Mouse (Mus musculus): ENCODE data around the gene Cacna1c. TPM values are rescaled to one million over a fixed set of nuclear protein-coding genes. Genes with fewer than 3 reads are reported as not detected.
A peak's percentile ranks its signal among the peaks of the same experiment; 100 is the strongest.

Gene Cacna1c
- polyA plus RNA-seq, 1 experiment, result 19.1 TPM

GRCm38 (mm10) chr6:118646265-118647061 lies 549.8 kb downstream of the Cacna1c start:
- peak; percentile 89 for DNase-seq (ENCODE audit: low read depth)
- peak; percentile 87 for TF ChIP-seq CTCF (IDR thresholded peaks at IDR 0.05; ENCODE audit: borderline replicate concordance, extremely low read depth, insufficient read depth, insufficient read length)
- no peak for TF ChIP-seq POLR2A (IDR thresholded peaks at IDR 0.05; ENCODE audit: borderline replicate concordance, extremely low read depth, insufficient read depth, insufficient read length, poor library complexity, severe bottlenecking)

GRCm38 (mm10) chr6:118644866-118645265 lies 551.4 kb downstream of the Cacna1c start:
- TF ChIP-seq POLR2A (IDR thresholded peaks at IDR 0.05; ENCODE audit: borderline replicate concordance, extremely low read depth, insufficient read depth, insufficient read length, poor library complexity, severe bottlenecking), result no peak
- no peak for TF ChIP-seq CTCF (IDR thresholded peaks at IDR 0.05; ENCODE audit: borderline replicate concordance, extremely low read depth, insufficient read depth, insufficient read length)
- DNase-seq (ENCODE audit: low read depth), result peak; percentile 8

- TF ChIP-seq POLR2A (IDR thresholded peaks at IDR 0.05; ENCODE audit: borderline replicate concordance, extremely low read depth, insufficient read depth, insufficient read length, poor library complexity, severe bottlenecking) (no peak), CTCF (IDR thresholded peaks at IDR 0.05; ENCODE audit: borderline replicate concordance, extremely low read depth, insufficient read depth, insufficient read length) (no peak)
- no peak for DNase-seq (ENCODE audit: low read depth)
Measured at GRCm38 (mm10) chr6:118643541-118643940, 552.7 kb downstream of the Cacna1c start.

GRCm38 (mm10) chr6:118641671-118642325 lies 554.4 kb downstream of the Cacna1c start:
- DNase-seq (ENCODE audit: low read depth), result peak; percentile 5
- no peak for TF ChIP-seq POLR2A (IDR thresholded peaks at IDR 0.05; ENCODE audit: borderline replicate concordance, extremely low read depth, insufficient read depth, insufficient read length, poor library complexity, severe bottlenecking)

- TF ChIP-seq CTCF (IDR thresholded peaks at IDR 0.05; ENCODE audit: borderline replicate concordance, extremely low read depth, insufficient read depth, insufficient read length), result no peak
- no peak for DNase-seq (ENCODE audit: low read depth)
Measured at GRCm38 (mm10) chr6:118639816-118640215, 556.4 kb downstream of the Cacna1c start.

- no peak for DNase-seq (ENCODE audit: low read depth)
- TF ChIP-seq POLR2A (IDR thresholded peaks at IDR 0.05; ENCODE audit: borderline replicate concordance, extremely low read depth, insufficient read depth, insufficient read length, poor library complexity, severe bottlenecking), result no peak
- no peak for TF ChIP-seq CTCF (IDR thresholded peaks at IDR 0.05; ENCODE audit: borderline replicate concordance, extremely low read depth, insufficient read depth, insufficient read length)
Measured at GRCm38 (mm10) chr6:118638911-118639310, 557.3 kb downstream of the Cacna1c start.

- no peak for TF ChIP-seq CTCF (IDR thresholded peaks at IDR 0.05; ENCODE audit: borderline replicate concordance, extremely low read depth, insufficient read depth, insufficient read length)
- TF ChIP-seq POLR2A (IDR thresholded peaks at IDR 0.05; ENCODE audit: borderline replicate concordance, extremely low read depth, insufficient read depth, insufficient read length, poor library complexity, severe bottlenecking), result no peak
- DNase-seq (ENCODE audit: low read depth), result no peak
Measured at GRCm38 (mm10) chr6:118632491-118632890, 563.7 kb downstream of the Cacna1c start.

- TF ChIP-seq CTCF (IDR thresholded peaks at IDR 0.05; ENCODE audit: borderline replicate concordance, extremely low read depth, insufficient read depth, insufficient read length), result no peak
- no peak for TF ChIP-seq POLR2A (IDR thresholded peaks at IDR 0.05; ENCODE audit: borderline replicate concordance, extremely low read depth, insufficient read depth, insufficient read length, poor library complexity, severe bottlenecking)
- DNase-seq (ENCODE audit: low read depth), result no peak
Measured at GRCm38 (mm10) chr6:118630006-118630405, 566.2 kb downstream of the Cacna1c start.

GRCm38 (mm10) chr6:118626246-118626645 lies 570.0 kb downstream of the Cacna1c start:
- peak; percentile 64 for DNase-seq (ENCODE audit: low read depth)
- no peak for TF ChIP-seq POLR2A (IDR thresholded peaks at IDR 0.05; ENCODE audit: borderline replicate concordance, extremely low read depth, insufficient read depth, insufficient read length, poor library complexity, severe bottlenecking)
- TF ChIP-seq CTCF (IDR thresholded peaks at IDR 0.05; ENCODE audit: borderline replicate concordance, extremely low read depth, insufficient read depth, insufficient read length), result peak; percentile 48; the same call in 1 of the 2 replicates

- TF ChIP-seq CTCF (IDR thresholded peaks at IDR 0.05; ENCODE audit: borderline replicate concordance, extremely low read depth, insufficient read depth, insufficient read length) (no peak), POLR2A (IDR thresholded peaks at IDR 0.05; ENCODE audit: borderline replicate concordance, extremely low read depth, insufficient read depth, insufficient read length, poor library complexity, severe bottlenecking) (no peak)
- no peak for DNase-seq (ENCODE audit: low read depth)
Measured at GRCm38 (mm10) chr6:118623609-118624008, 572.6 kb downstream of the Cacna1c start.

GRCm38 (mm10) chr6:118621866-118622265 lies 574.4 kb downstream of the Cacna1c start:
- TF ChIP-seq CTCF (IDR thresholded peaks at IDR 0.05; ENCODE audit: borderline replicate concordance, extremely low read depth, insufficient read depth, insufficient read length) (no peak), POLR2A (IDR thresholded peaks at IDR 0.05; ENCODE audit: borderline replicate concordance, extremely low read depth, insufficient read depth, insufficient read length, poor library complexity, severe bottlenecking) (no peak)
- DNase-seq (ENCODE audit: low read depth), result peak; percentile 61

GRCm38 (mm10) chr6:118621406-118621805 lies 574.8 kb downstream of the Cacna1c start:
- TF ChIP-seq CTCF (IDR thresholded peaks at IDR 0.05; ENCODE audit: borderline replicate concordance, extremely low read depth, insufficient read depth, insufficient read length) (no peak), POLR2A (IDR thresholded peaks at IDR 0.05; ENCODE audit: borderline replicate concordance, extremely low read depth, insufficient read depth, insufficient read length, poor library complexity, severe bottlenecking) (no peak)
- no peak for DNase-seq (ENCODE audit: low read depth)
